Mouse (Mus musculus) heart, embryonic 10.5 days (tissue): ENCODE measurements around the gene Cpox. TPM values are rescaled to one million over a fixed set of nuclear protein-coding genes. Genes with fewer than 3 reads are reported as not detected.

ENCODE experiments used
- DNase-seq: peaks from one replicate; pipeline ENCODE4 v3.0.0-alpha.2; 2017; ENCODE audit warnings: low spot score
- H3K27ac ChIP-seq: fragments of 300-500 bp; sonication (generic); 2 replicates; pipeline ENCODE4 v1.5.1; 2016; ENCODE audit warnings: mild to moderate bottlenecking
- H3K27me3 ChIP-seq: fragments of 300-500 bp; sonication (generic); 2 replicates; pipeline ENCODE4 v1.6.1; 2016; ENCODE audit warnings: mild to moderate bottlenecking; ENCODE audit not compliant: poor library complexity, insufficient read depth, severe bottlenecking
- H3K36me3 ChIP-seq: fragments of 300-500 bp; sonication (generic); 2 replicates; pipeline ENCODE4 v1.6.1; 2016; ENCODE audit warnings: mild to moderate bottlenecking, moderate library complexity
- H3K4me1 ChIP-seq: fragments of 300-500 bp; sonication (generic); 2 replicates; pipeline ENCODE4 v1.6.1; 2016; ENCODE audit warnings: mild to moderate bottlenecking
- H3K4me3 ChIP-seq: fragments of 300-500 bp; sonication (generic); 2 replicates; pipeline ENCODE4 v1.5.1; 2016; ENCODE audit warnings: mild to moderate bottlenecking, moderate library complexity
- H3K9me3 ChIP-seq: fragments of 300-500 bp; sonication (generic); 2 replicates; pipeline ENCODE4 v1.6.1; 2016; ENCODE audit warnings: mild to moderate bottlenecking, moderate library complexity
- WGBS: fragments of 180-500 bp; shearing (Covaris S2); methylation state at CpG from one replicate; pipeline ENCODE4 v1.1.7; 2016; 5-methylcytosine and 5-hydroxymethylcytosine counted together
- polyA plus RNA-seq: library from polyadenylated mRNA; unstranded; fragments of >200 nt; fragmentation: Nextera tagmentation; extraction: Ambion mirVana; gene quantifications from 2 replicates; pipeline ENCODE4 v1.2.1, GENCODE M21; 2016

Cpox gene
- polyA plus RNA-seq, 1 experiment from 2014 or later = 89.9 TPM

GRCm38 (mm10) chr16:58708601-58709475 is 38.7 kb downstream of the Cpox start:
- DNase-seq = no peak
- 78% methylated on average over 3 of the region's 3 CpGs for WGBS
- Histone ChIP-seq H3K36me3 (no peaks in the 10 kb centered on the region), H3K9me3 (no peaks in the 10 kb centered on the region), H3K27me3 (no peaks in the 10 kb centered on the region), H3K4me3 (no peak overlapping the region), H3K27ac (no peak overlapping the region), H3K4me1 (peaks cover 4% of the 10 kb centered on the region; the same call in 1 of the 2 replicates)

GRCm38 (mm10) chr16:58709536-58709935 is 39.4 kb downstream of the Cpox start:
- Histone ChIP-seq H3K27me3 (no peaks in the 10 kb centered on the region), H3K4me1 (no peaks in the 10 kb centered on the region), H3K9me3 (no peaks in the 10 kb centered on the region), H3K36me3 (no peaks in the 10 kb centered on the region), H3K27ac (no peak overlapping the region), H3K4me3 (no peak overlapping the region)
- DNase-seq = no peak
- 80% methylated on average over 4 of the region's 4 CpGs for WGBS

- Histone ChIP-seq H3K4me1 (no peaks in the 10 kb centered on the region), H3K27me3 (no peaks in the 10 kb centered on the region), H3K9me3 (no peaks in the 10 kb centered on the region), H3K36me3 (no peaks in the 10 kb centered on the region), H3K27ac (no peak overlapping the region), H3K4me3 (no peak overlapping the region)
- DNase-seq = no peak
- WGBS = 81% methylated on average over 8 of the region's 8 CpGs
Observed at GRCm38 (mm10) chr16:58712221-58712620, 42.1 kb downstream of the Cpox start.

DNA sequence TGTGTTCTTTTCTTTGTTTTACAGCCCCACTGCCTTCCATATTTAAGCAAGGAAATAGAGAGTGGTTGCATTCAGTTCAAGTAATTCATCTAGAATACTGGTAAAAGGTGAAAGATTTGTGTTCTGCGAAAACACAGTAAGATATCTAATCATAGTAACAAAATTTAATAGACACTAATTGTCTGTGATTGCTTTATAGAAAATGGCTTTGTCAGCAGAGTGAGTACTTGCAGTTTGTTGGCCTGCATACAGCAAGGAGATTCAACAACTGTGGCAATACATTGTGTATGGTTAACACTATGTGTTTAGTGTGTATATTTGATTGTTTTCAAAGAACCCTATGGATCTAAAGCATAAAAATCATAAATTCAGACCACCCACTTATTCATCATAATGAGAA is 43.0 kb downstream of the Cpox start:
- no peaks in the 10 kb centered on the region for H3K9me3 ChIP-seq
- no peaks in the 10 kb centered on the region for H3K36me3 ChIP-seq
- no peaks in the 10 kb centered on the region for H3K27me3 ChIP-seq
- DNase-seq = no peak
- H3K27ac ChIP-seq = no peak overlapping the region
- no peaks in the 10 kb centered on the region for H3K4me1 ChIP-seq
- 84% methylated on average over 1 of the region's 1 CpGs for WGBS
- H3K4me3 ChIP-seq = no peak overlapping the region

- Histone ChIP-seq H3K36me3 (no peaks in the 10 kb centered on the region), H3K4me1 (no peaks in the 10 kb centered on the region), H3K4me3 (no peak overlapping the region), H3K27me3 (no peaks in the 10 kb centered on the region), H3K27ac (no peak overlapping the region), H3K9me3 (no peaks in the 10 kb centered on the region)
- WGBS = 67% methylated on average over 4 of the region's 4 CpGs
- DNase-seq = no peak
Observed at GRCm38 (mm10) chr16:58715018-58715417, 44.9 kb downstream of the Cpox start.

- WGBS = 88% methylated on average over 7 of the region's 7 CpGs
- Histone ChIP-seq H3K36me3 (no peaks in the 10 kb centered on the region), H3K27me3 (no peaks in the 10 kb centered on the region), H3K9me3 (no peaks in the 10 kb centered on the region), H3K4me3 (no peak within 1 kb of the TSS), H3K27ac (no peak within 1 kb of the TSS), H3K4me1 (no peaks in the 10 kb centered on the region)
- DNase-seq = no peak
Observed at GRCm38 (mm10) chr16:58718666-58719120, 48.6 kb downstream of the Cpox start, which contains the start of gene Gpr15. Gene Gpr15 (minus strand): TSS chr16:58719070.

- Histone ChIP-seq H3K27ac (no peak overlapping the region), H3K4me1 (no peaks in the 10 kb centered on the region), H3K27me3 (no peaks in the 10 kb centered on the region), H3K9me3 (no peaks in the 10 kb centered on the region), H3K4me3 (no peak overlapping the region), H3K36me3 (no peaks in the 10 kb centered on the region)
- DNase-seq = no peak
- 72% methylated on average over 2 of the region's 2 CpGs for WGBS
Observed at GRCm38 (mm10) chr16:58722292-58722691, 52.2 kb downstream of the Cpox start.

DNA sequence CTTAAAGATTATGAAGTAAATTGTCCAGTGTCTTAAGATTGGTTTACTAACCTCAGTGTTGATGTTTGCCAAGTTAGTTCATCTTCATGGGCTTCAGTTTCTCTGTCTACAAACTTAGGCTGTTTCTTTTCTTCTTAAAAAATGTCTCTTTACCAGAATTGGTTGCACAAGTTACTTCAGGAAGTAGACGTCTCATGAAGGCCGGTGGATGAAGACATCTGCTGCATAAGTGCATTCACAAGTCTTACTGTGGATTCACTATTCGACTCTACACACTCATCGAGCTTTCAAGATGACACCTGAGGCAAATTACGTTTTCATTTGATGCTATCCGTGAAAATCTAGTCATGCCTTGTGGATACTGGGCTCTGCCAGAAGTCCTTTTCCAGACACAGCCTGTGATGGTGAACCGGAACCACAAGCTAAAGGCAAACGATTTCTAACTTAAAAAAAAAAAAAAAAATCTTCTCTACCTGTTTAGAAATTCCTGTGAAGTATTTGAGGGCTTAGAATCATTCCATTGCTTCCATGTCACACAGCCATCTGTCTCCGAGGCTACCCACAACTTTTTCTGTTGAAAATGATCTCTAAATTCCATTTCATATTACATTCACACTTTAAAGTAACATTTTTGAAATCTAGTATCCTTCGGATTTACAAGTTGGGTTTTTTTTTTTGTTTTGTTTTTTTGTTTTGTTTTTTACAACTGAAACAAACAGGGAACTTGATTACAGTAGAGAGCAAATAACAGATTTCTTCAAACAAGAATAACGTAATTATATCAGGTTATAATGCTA is 56.8 kb downstream of the Cpox start:
- Histone ChIP-seq H3K36me3 (peaks cover 17% of the 10 kb centered on the region), H3K4me3 (peak overlapping the region; percentile 78), H3K9me3 (no peaks in the 10 kb centered on the region), H3K27me3 (no peaks in the 10 kb centered on the region), H3K27ac (peak overlapping the region; percentile 94; the same call in 1 of the 2 replicates), H3K4me1 (peaks cover 3% of the 10 kb centered on the region; the same call in 1 of the 2 replicates)
- no peak for DNase-seq
- 78% methylated on average over 11 of the region's 11 CpGs for WGBS

- Histone ChIP-seq H3K4me1 (peaks cover 3% of the 10 kb centered on the region; the same call in 1 of the 2 replicates), H3K27ac (peak within 1 kb of the TSS; percentile 94), H3K27me3 (no peaks in the 10 kb centered on the region), H3K9me3 (no peaks in the 10 kb centered on the region), H3K36me3 (peaks cover 25% of the 10 kb centered on the region), H3K4me3 (peak within 1 kb of the TSS; percentile 78)
- 2% methylated on average over 35 of the region's 35 CpGs for WGBS
- DNase-seq = peak; percentile 99
Observed at GRCm38 (mm10) chr16:58727477-58728131, 57.5 kb downstream of the Cpox start, which contains the start of gene Cldnd1. Gene Cldnd1 (plus strand): TSS chr16:58727910.

- DNase-seq = no peak
- H3K36me3 ChIP-seq = peaks cover 31% of the 10 kb centered on the region
- H3K9me3 ChIP-seq = no peaks in the 10 kb centered on the region
- peak overlapping the region; percentile 78 for H3K4me3 ChIP-seq
- WGBS = under 1% methylated on average over 27 of the region's 31 CpGs
- H3K4me1 ChIP-seq = peaks cover 3% of the 10 kb centered on the region; the same call in 1 of the 2 replicates
- H3K27ac ChIP-seq = peak overlapping the region; percentile 94
- no peaks in the 10 kb centered on the region for H3K27me3 ChIP-seq
Observed at GRCm38 (mm10) chr16:58728176-58728671, 58.1 kb downstream of the Cpox start.

DNA sequence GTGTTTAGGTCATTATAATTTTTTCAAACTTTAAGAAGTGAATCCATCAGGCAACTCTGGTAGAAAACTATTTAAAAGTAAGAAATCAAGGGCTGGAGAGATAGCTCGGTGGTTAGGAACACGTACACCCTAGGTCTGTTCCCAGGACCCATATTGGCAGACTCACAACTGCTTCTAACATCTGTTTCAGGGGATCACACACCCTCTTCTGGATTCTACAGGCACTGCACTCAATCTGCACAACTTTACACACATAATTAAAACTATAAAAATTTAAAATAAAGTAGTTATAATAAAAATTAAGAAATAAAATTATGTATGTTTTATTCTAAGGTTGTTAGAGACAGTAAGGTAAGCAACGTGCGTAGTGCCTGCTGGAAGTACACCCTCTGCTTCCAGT is 68.1 kb downstream of the Cpox start:
- WGBS = 71% methylated on average over 4 of the region's 4 CpGs
- DNase-seq = no peak

GRCm38 (mm10) chr16:58738800-58739199 is 68.7 kb downstream of the Cpox start:
- peaks cover 15% of the 10 kb centered on the region for H3K36me3 ChIP-seq
- H3K4me3 ChIP-seq = no peak overlapping the region
- 91% methylated on average over 1 of the region's 1 CpGs for WGBS
- no peak overlapping the region for H3K27ac ChIP-seq
- H3K9me3 ChIP-seq = no peaks in the 10 kb centered on the region
- no peak for DNase-seq
- H3K4me1 ChIP-seq = no peaks in the 10 kb centered on the region
- H3K27me3 ChIP-seq = no peaks in the 10 kb centered on the region

More for the DNA sequence above, 68.1 kb downstream of the Cpox start:
- no peaks in the 10 kb centered on the region for H3K4me1 ChIP-seq
- H3K9me3 ChIP-seq = no peaks in the 10 kb centered on the region
- no peak overlapping the region for H3K4me3 ChIP-seq
- no peak overlapping the region for H3K27ac ChIP-seq
- H3K36me3 ChIP-seq = peaks cover 21% of the 10 kb centered on the region
- H3K27me3 ChIP-seq = no peaks in the 10 kb centered on the region
